Mouse (Mus musculus) liver, embryonic 11.5 days (tissue): Measurements from ENCODE around the gene Nccrp1. TPM values are rescaled to one million over a fixed set of nuclear protein-coding genes. Genes with fewer than 3 reads are reported as not detected.
"Not testable (repeated sequence)": the region's sequence is repeated elsewhere in the genome, so short reads cannot be mapped to it uniquely, and the experiment has no call there.

Experiments used
- ATAC-seq: fragments of 200-750 bp; cut with Nextera tagmentation; replicated peaks from 2 replicates; pipeline ENCODE4 v1.8.0; 2017; ENCODE audit warnings: moderate number of reproducible peaks, mild to moderate bottlenecking, moderate TSS enrichment, moderate library complexity; ENCODE audit not compliant: low FRiP score
- DNase-seq: peaks from one replicate; pipeline ENCODE4 v3.0.0-alpha.2; 2017; ENCODE audit warnings: low spot score
- H3K27ac ChIP-seq: fragments of 300-500 bp; sonication (generic); 2 replicates; pipeline ENCODE4 v1.5.1; 2014; ENCODE audit warnings: mild to moderate bottlenecking, low read depth, low read length, control low read depth
- H3K27me3 ChIP-seq: fragments of 300-500 bp; sonication (generic); replicated peaks from 2 replicates; pipeline ENCODE4 v1.6.1; 2014; ENCODE audit warnings: low read length, mixed read lengths; ENCODE audit not compliant: control insufficient read depth, insufficient read depth
- H3K36me3 ChIP-seq: fragments of 300-500 bp; sonication (generic); 2 replicates; pipeline ENCODE4 v1.6.1; 2014; ENCODE audit warnings: mild to moderate bottlenecking, low read length, moderate library complexity, mixed read lengths; ENCODE audit not compliant: control insufficient read depth, insufficient read depth
- H3K4me1 ChIP-seq: fragments of 300-500 bp; sonication (generic); replicated peaks from 2 replicates; pipeline ENCODE4 v1.6.1; 2014; ENCODE audit warnings: low read length, mixed read lengths; ENCODE audit not compliant: control insufficient read depth, insufficient read depth
- H3K4me2 ChIP-seq: fragments of 300-500 bp; sonication (generic); 2 replicates; pipeline ENCODE4 v1.6.1; 2014; ENCODE audit warnings: mild to moderate bottlenecking, control low read depth, moderate library complexity
- H3K4me3 ChIP-seq: fragments of 300-500 bp; sonication (generic); 2 replicates; pipeline ENCODE4 v1.5.1; 2014; ENCODE audit warnings: low read depth, low read length, control low read depth
- H3K9ac ChIP-seq: fragments of 300-500 bp; sonication (generic); 2 replicates; pipeline ENCODE4 v1.6.1; 2014; ENCODE audit warnings: low read depth, low read length, control low read depth
- H3K9me3 ChIP-seq: fragments of 300-500 bp; sonication (generic); 2 replicates; pipeline ENCODE4 v1.6.1; 2016; ENCODE audit warnings: low read length, inconsistent platforms, mixed read lengths; ENCODE audit not compliant: control insufficient read depth
- WGBS: fragments of 180-500 bp; shearing (Covaris S2); extraction: QIAGEN DNeasy Blood & Tissue Kit; methylation state at CpG from one replicate; pipeline ENCODE4 v1.1.7; 2014; 5-methylcytosine and 5-hydroxymethylcytosine counted together
- polyA plus RNA-seq: library from polyadenylated mRNA; unstranded; fragments of >200 nt; fragmentation: Nextera tagmentation; extraction: Ambion mirVana; gene quantifications from 2 replicates; pipeline ENCODE4 v1.2.1, GENCODE M21; 2014

The Nccrp1 gene
- polyA plus RNA-seq, 1 experiment from 2014 or later = not detected

GRCm38 (mm10) chr7:28545891-28546210 is 1.2 kb downstream of the Nccrp1 start:
- Histone ChIP-seq H3K9me3 (no peaks in the 10 kb centered on the region), H3K9ac (no peak overlapping the region), H3K36me3 (no peaks in the 10 kb centered on the region), H3K4me3 (no peak overlapping the region), H3K4me1 (peaks cover 10% of the 10 kb centered on the region), H3K4me2 (no peak overlapping the region), H3K27me3 (peaks cover 47% of the 10 kb centered on the region), H3K27ac (no peak overlapping the region)
- ATAC-seq (no peak), DNase-seq (no peak)
- 58% methylated on average over 7 of the region's 7 CpGs for WGBS

GRCm38 (mm10) chr7:28545048-28545890 is 1.8 kb downstream of the Nccrp1 start:
- DNase-seq (no peak), ATAC-seq (no peak)
- Histone ChIP-seq H3K4me1 (peaks cover 10% of the 10 kb centered on the region), H3K36me3 (no peaks in the 10 kb centered on the region), H3K27ac (no peak overlapping the region), H3K4me3 (no peak overlapping the region), H3K9me3 (no peaks in the 10 kb centered on the region), H3K9ac (no peak overlapping the region), H3K27me3 (peaks cover 47% of the 10 kb centered on the region), H3K4me2 (no peak overlapping the region)
- WGBS = 30% methylated on average over 14 of the region's 14 CpGs

- H3K9me3 ChIP-seq = no peaks in the 10 kb centered on the region
- peaks cover 10% of the 10 kb centered on the region for H3K4me1 ChIP-seq
- DNase-seq (no peak), ATAC-seq (no peak)
- no peak overlapping the region for H3K9ac ChIP-seq
- 11% methylated on average over 25 of the region's 27 CpGs for WGBS
- 0 out of 2 replicates have a peak overlapping the region, but pooled peaks have one; percentile 24 for H3K4me3 ChIP-seq
- H3K27ac ChIP-seq = no peak overlapping the region
- H3K36me3 ChIP-seq = no peaks in the 10 kb centered on the region
- peak overlapping the region; percentile 47 for H3K4me2 ChIP-seq
- H3K27me3 ChIP-seq = peaks cover 47% of the 10 kb centered on the region
Measured at GRCm38 (mm10) chr7:28544051-28544601, 2.9 kb downstream of the Nccrp1 start.

GRCm38 (mm10) chr7:28540526-28540925 is 6.5 kb downstream of the Nccrp1 start, which contains the start of gene Sycn:
Gene Sycn (plus strand): TSS chr7:28540885.
- no peak for ATAC-seq

GRCm38 (mm10) chr7:28538886-28539285 is 8.2 kb downstream of the Nccrp1 start:
- not testable (repeated sequence) for ATAC-seq

More at GRCm38 (mm10) chr7:28540526-28540925, 6.5 kb downstream of the Nccrp1 start, which contains the start of gene Sycn:
- WGBS = 58% methylated on average over 4 of the region's 4 CpGs
- H3K9ac ChIP-seq = no peak within 1 kb of the TSS
- DNase-seq = no peak
- H3K36me3 ChIP-seq = no peaks in the 10 kb centered on the region
- H3K9me3 ChIP-seq = no peaks in the 10 kb centered on the region
- H3K4me3 ChIP-seq = no peak within 1 kb of the TSS
- no peaks in the 10 kb centered on the region for H3K4me1 ChIP-seq
- no peak within 1 kb of the TSS for H3K27ac ChIP-seq
- no peak within 1 kb of the TSS for H3K4me2 ChIP-seq
- H3K27me3 ChIP-seq = peaks cover 22% of the 10 kb centered on the region

GRCm38 (mm10) chr7:28532005-28532404 is 15.0 kb downstream of the Nccrp1 start:
- Histone ChIP-seq H3K36me3 (no peaks in the 10 kb centered on the region), H3K9ac (no peak overlapping the region), H3K4me3 (no peak overlapping the region), H3K27ac (no peak overlapping the region), H3K4me1 (peaks cover 8% of the 10 kb centered on the region; the same call in 1 of the 2 replicates), H3K4me2 (no peak overlapping the region), H3K27me3 (no peaks in the 10 kb centered on the region), H3K9me3 (no peaks in the 10 kb centered on the region)
- ATAC-seq = no peak
- DNase-seq = no peak
- 80% methylated on average over 8 of the region's 8 CpGs for WGBS

More at GRCm38 (mm10) chr7:28538886-28539285, 8.2 kb downstream of the Nccrp1 start:
- not testable (repeated sequence) for H3K27me3 ChIP-seq, DNase-seq, H3K9me3 ChIP-seq, H3K9ac ChIP-seq, H3K4me2 ChIP-seq, H3K27ac ChIP-seq, H3K36me3 ChIP-seq, H3K4me1 ChIP-seq, H3K4me3 ChIP-seq
- WGBS = 79% methylated on average over 6 of the region's 6 CpGs

- Histone ChIP-seq H3K9me3 (no peaks in the 10 kb centered on the region), H3K4me2 (peak overlapping the region; percentile 33), H3K27ac (no peak overlapping the region), H3K4me3 (no peak overlapping the region), H3K27me3 (no peaks in the 10 kb centered on the region), H3K9ac (no peak overlapping the region), H3K36me3 (no peaks in the 10 kb centered on the region), H3K4me1 (peaks cover 8% of the 10 kb centered on the region; the same call in 1 of the 2 replicates)
- ATAC-seq (peak; percentile 63), DNase-seq (peak; percentile 74)
- WGBS = 5% methylated on average over 19 of the region's 19 CpGs
Measured at GRCm38 (mm10) chr7:28527922-28528719, 18.9 kb downstream of the Nccrp1 start.

- not testable (repeated sequence) for DNase-seq, H3K4me2 ChIP-seq, H3K36me3 ChIP-seq, H3K4me1 ChIP-seq, H3K27me3 ChIP-seq, H3K27ac ChIP-seq, ATAC-seq, H3K9me3 ChIP-seq, H3K9ac ChIP-seq, H3K4me3 ChIP-seq
- 65% methylated on average over 5 of the region's 6 CpGs for WGBS
Measured at GRCm38 (mm10) chr7:28522536-28522935, 24.5 kb downstream of the Nccrp1 start, which contains the start of gene Ifnl3. Gene Ifnl3 (plus strand): TSS chr7:28522836.
